Mouse (Mus musculus): ENCODE results near the gene Kcnt1. TPM values are rescaled to one million over a fixed set of nuclear protein-coding genes. Genes with fewer than 3 reads are reported as not detected.

The Kcnt1 gene
- total RNA-seq, 2 experiments from 2014 or later: 0.12 to 0.34 TPM

- no peak for DNase-seq
Measured at GRCm38 (mm10) chr2:25878516-25878915, 15.0 kb downstream of the Kcnt1 start.

DNA sequence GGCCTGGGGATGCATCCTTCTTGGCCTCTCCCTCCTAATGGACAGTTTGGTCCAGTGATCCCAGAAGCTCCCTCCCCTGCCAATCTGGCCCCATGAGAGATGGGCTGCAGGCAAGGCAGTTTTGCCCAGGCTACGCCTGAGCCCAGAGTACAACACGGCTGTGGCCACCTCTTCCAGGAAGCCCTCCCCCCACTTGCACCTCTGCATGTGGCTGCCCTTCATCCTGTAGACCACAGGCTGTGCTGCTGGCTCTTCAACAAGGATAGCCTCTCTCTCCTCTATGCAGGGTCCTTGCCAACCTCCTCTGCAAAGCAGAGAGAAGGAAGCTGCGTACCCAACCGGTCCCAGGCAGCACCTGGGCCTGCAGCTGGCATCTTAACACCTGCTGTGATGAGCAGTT, 15.5 kb downstream of the Kcnt1 start:
- no peak for DNase-seq

DNA sequence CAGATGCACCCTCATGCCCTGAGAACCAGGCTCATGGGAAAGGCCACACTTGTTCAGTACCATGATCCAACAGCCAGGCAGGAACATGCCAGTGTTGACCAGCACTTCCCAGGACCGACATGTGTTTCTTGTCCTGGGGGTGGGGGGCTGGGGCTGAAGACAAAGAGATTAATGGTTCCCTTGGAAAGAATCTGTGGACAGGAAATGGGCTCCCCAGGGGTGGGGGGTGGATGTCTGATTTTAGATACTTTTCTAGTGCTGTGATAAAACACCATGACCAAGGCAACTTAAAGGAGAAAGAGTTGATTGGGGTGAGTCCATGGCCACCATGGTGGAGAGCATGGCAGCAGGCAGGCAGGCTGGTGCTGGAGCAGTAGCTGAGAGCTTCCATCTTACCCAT, 18.7 kb downstream of the Kcnt1 start:
- DNase-seq: no peak

GRCm38 (mm10) chr2:25884756-25885155, 21.2 kb downstream of the Kcnt1 start:
- no peak for DNase-seq

GRCm38 (mm10) chr2:25887226-25887625, 23.7 kb downstream of the Kcnt1 start:
- DNase-seq: no peak

DNA sequence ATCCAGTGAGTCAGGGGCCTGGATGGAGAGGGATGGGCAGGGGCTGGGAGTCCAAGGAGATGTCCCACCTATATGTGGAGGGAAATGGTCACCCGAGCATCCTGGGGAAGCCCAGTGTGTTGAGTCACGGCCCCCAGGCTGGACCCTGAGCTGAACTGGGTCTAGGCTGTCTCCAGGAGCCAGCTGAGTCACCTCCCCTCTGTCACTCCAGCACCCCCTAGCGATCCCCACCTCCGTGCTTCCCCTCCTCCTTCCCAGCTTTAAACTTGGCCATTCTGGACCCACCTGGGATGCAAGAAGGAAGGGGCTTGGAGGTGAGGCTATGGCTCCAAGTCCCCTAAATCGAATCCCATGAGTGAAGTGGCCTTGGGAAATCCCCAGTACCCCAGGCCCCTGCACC, 24.6 kb downstream of the Kcnt1 start:
- DNase-seq: no peak

DNA sequence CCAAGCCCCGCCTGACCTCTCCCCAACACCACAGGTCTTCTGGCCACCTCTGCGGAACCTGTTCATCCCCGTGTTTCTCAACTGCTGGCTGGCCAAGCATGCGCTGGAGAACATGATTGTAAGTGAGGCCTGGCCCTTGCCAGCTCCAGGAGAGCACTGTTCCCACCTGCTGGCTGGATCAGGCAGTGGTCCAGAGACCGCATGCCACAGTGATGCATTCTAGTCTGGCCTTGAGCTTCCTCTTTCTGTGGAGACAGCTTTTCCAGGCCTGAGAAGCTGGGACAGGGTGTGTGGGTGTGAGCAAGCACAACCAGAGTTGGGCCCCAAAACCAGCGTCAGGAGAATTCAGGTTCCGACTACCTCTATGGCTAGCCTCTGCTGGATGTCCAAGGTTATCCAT, 28.9 kb downstream of the Kcnt1 start:
- DNase-seq: no peak

- no peak for DNase-seq
Measured at GRCm38 (mm10) chr2:25898970-25899369, 35.4 kb downstream of the Kcnt1 start.

GRCm38 (mm10) chr2:25909872-25910271, 46.3 kb downstream of the Kcnt1 start:
- DNase-seq: no peak

DNA sequence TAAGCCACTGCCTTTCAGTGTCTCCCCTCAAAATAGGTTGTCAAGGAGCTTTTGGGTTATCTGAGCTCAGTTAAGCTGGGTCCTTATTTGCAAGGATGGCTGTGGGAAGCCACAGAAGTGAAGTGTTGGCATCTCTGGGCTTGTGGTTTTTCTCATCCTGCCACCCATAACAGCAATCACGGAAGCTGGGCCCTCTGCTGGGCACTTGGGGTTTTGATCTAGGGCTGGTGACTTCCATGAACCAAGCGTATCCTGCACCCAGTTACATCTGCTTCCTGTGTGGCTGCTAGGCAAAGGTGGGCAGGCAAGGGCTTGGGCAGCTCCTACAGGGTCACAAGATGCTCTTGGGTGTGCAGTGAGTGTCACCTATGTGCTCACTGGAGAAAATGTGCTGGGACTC, 49.7 kb downstream of the Kcnt1 start:
- no peak for DNase-seq

DNA sequence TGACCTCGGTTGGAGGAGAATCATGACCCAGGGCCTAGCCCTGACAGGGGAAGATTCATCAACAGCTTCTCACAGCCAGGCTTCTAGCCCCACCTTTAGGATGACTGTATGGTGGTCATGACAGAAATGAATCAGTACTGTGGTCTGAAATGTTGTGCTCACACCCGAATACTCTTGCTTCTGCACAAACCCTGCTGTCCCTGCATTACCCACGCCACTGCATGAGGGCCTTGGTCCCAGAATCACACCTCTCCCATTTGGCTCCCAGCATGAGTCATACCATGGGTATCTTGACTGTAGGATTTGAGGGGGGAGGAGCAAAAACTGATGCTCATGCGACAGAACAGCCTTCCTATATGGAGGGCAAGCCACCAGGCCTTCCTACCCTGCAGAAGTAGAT, 50.7 kb downstream of the Kcnt1 start:
- DNase-seq: no peak

DNA sequence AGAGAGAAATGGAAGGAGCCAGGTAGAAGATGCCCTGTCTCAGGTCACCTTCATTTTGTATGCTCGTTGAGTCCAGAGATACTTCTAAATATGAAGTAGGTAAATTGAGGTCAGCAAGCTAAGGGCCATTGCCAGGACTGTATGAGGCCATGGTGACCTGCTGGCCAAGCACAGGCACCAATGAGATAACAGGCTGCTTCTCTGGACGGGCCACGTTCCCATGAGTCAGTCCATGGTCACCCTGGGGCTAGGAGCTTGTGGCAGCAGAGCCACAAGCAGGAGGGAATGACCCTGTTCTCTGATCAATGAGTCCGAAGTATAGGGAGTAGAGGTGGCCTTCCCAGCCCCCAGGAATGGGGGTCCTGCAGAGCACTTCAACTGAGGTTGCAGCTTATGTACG, 51.3 kb downstream of the Kcnt1 start:
- no peak for DNase-seq

DNA sequence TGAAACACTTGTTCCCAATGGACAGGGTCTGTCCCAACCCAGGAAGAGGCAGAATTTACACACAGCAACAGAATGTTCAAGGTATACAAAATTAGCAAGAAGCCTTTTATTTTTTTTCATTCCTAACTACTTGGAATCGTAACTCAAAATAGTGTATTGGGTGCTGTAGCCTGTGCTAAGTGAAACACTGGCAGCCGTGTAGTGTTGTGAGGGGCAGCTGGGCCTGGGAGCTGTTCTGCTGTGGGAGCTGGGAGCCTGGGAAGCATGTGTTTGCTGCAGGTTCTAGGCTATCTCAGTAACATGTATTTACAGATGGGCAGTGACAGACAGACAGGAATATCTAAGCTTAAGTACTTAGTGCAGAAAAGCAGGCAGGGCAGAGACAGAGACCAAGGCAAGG, 54.9 kb downstream of the Kcnt1 start:
- DNase-seq: no peak

DNA sequence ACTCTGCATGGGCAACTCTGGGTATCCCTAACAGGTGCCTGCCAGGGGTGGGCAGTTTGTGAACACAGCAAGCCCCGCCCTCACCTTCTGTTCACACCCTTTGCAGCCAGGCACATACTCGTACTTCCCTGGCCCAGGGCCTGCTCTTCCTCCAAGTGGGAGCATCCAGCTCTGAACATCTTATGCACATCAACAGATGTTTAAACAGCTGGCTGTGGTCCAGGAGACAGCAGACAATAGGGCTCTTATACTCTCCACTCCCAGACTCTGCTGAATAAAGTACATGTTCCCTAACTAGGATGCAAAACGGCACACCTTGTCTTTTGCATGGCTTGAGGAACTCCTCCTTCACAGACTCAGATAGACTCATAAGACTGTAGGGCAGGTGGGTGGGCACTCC, 56.4 kb downstream of the Kcnt1 start:
- DNase-seq: no peak

DNA sequence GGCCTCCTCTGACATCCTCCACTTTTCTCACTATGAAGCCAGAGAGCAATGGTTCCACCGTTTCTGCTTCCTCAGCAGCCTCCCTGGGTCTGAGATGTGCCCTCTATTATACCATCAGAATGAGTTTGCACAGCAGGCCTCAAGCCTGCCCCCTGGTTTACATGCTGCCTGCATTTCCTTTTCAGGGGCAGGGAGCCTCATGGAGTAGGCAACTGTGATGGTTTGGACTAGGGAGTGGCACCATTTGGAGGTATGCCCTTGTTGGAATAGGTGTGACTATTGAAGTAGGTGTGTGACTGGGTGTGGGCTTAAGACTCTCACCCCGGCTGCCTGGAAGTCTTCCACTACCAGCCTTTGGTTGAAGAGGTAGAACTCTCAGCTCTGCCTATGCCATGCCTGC, 60.3 kb downstream of the Kcnt1 start:
- DNase-seq: no peak

GRCm38 (mm10) chr2:25924934-25925333, 61.4 kb downstream of the Kcnt1 start:
- no peak for DNase-seq

DNA sequence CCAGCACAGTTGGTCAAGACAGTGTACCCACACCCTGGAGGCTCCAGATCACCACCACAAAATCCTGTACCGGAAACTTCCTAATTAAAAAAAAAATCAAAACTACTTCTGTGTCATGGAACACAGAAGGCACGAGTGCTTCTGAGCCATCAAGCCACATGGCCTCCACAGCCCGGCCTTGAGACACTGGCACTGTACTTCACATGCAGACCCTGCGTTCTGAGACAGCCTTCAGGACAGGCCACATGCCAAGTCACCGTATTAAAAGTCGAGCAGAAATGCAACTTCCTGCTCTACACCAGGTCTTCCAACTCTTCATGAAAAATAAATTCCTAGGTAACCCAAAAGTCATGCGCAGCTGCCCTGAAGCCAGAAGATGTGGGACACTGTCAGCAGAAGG, 64.3 kb downstream of the Kcnt1 start:
- no peak for DNase-seq

DNA sequence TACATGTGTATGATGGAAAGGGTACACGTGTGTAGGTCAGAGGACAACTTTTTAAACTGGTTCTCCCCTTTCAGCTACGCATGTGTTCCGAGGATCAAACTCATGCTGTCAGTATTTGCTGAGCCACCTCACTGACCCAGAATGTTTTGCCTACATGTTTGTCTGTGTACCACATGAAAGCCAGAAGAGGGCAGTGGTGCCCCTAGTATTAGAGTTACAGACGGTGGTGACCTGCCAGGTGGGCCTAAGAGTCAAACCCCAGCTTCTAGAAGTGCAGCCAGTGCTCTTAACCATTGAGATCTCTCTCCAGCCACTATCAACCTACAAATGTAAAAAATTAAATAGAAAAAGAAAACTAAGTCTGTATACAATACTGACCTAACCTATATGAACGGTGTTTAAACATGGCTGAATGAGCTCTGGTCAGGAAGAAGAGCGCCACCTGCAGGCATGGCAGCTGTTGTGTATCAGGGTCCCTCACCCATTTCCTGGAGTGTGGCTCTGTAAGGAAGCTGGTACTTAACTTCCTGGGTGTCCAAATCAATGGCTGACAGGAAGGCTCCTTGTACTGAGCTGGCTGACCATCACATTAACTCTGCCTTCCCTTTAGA, 67.8 kb downstream of the Kcnt1 start:
- DNase-seq: peak; percentile 26

DNA sequence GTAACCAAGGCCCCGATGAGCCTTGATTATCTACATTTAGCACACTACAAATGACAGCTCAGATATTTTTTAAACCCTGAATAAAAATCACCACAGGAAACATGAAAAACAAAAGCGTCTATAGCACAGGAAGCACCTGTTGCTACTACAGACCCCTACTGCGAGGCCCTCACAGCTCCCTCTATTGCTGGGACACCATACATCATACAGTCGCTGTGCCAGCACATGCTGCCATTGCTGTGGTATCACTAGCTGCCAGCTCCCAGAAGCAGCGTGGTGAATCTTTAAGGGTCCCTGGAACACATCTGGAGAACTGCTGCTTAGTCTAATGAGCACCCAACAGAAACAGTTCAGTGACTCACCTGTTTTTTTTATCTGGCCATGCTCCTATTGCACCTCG, 77.0 kb downstream of the Kcnt1 start:
- DNase-seq: no peak

GRCm38 (mm10) chr2:25943822-25944221, 80.3 kb downstream of the Kcnt1 start:
- no peak for DNase-seq

DNA sequence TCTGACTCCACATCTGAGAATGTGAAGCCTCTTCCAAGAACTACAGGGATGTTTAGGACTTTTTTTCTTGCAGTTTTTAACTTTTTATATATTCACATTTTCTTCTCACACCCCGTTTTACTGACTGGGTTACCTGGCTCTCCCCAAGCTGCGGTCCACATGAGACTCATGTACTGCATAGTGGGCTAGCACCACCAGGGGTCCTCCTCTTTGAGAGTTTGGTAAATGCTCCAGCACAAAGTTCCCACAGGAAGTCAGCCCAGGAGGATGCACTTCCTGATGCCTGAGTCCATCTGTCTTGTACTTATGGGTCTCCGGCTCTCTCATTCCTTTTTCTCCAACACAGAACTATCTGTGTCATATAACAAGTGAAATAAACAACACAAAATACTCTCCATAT, 84.4 kb downstream of the Kcnt1 start:
- DNase-seq: no peak

DNA sequence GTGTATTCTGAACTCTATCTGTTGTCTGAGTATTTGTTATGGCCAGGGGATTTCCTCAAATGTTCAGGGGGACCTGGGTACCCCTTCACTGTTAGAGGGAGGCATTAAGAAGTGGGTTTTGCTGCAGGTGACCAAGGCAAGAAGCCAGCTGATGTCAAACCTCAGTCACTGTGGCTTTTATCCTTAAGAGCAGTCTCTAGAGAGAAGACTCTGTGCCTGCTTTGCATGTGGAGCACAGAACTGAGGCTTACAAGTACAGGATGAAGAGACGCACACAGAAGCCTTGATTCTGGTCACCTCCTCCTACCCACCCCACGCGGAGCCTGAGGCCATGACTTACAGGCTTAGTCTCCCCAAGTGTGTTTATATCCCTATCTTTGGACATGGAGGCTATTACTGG, 85.8 kb downstream of the Kcnt1 start:
- no peak for DNase-seq
